Mouse (Mus musculus) stomach, postnatal 0 days (tissue): ENCODE measurements around the gene Elovl3.

Experiments used
- CTCF ChIP-seq: IDR thresholded peaks from 2 replicates; pipeline ENCODE4 v1.5.1; 2016; ENCODE audit warnings: antibody characterized with exemption, low read depth, mild to moderate bottlenecking, moderate library complexity
- EP300 ChIP-seq: optimal IDR thresholded peaks from 2 replicates; pipeline ENCODE3; 2016; ENCODE audit warnings: antibody characterized with exemption

- TF ChIP-seq CTCF = no peak
- no peak for TF ChIP-seq EP300
These were observed 43.5 kb downstream of the Elovl3 start for GRCm38 (mm10) chr19:46175173-46175572.
